Mouse (Mus musculus): ENCODE measurements around the gene Gas1.

DNA sequence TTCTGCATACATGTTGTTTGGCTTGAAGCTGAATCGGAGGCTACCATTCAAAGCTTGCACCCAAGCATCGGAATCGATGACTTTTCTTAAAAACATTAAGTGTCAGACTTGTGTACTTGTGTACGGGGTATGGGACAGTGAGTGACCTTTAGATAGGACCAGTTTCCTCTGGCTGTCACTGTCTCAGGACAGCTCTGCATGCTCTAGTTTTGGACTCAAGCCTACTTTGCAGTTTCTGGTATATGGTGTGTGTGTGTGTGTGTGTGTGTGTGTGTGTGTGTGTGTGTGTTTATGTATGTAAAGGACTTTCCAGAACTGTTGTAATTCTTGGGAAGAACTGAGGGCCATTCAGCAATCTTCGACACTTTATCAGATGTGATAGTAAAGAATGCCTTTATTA is 48.1 kb upstream of the Gas1 start:
- TF ChIP-seq CTCF (IDR thresholded peaks at IDR 0.05; ENCODE audit: insufficient read depth, low read length) (no peak), POLR2A (IDR thresholded peaks at IDR 0.05; ENCODE audit: borderline replicate concordance, extremely low read depth, low read depth, low read length) (no peak)
